Mouse (Mus musculus): ENCODE results near the gene Gm42791. TPM values are rescaled to one million over a fixed set of nuclear protein-coding genes. Genes with fewer than 3 reads are reported as not detected.
A peak's percentile ranks its signal among the peaks of the same experiment; 100 is the strongest.

Gene Gm42791
- polyA plus RNA-seq, 1 experiment from 2014 or later = 2.2 TPM

DNA sequence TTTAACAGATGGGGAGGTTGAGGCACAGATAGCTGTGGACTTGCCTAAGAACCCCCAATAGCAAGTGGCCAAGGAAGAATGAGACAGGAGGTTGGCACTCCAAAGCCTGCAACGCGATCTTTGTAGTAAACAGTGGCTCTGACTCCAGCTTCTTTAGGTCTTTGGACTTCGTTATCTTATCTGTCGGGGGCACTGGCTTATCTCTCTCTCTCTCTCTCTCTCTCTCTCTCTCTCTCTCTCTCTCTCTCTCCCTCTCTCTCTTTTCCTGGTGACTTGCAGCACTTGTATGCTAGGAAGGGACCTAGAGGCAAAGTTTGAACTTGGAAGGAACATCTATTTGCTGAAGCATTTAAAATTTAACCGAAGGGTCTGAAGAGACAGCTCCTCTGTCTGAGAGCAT is 33.4 kb upstream of the Gm42791 start:
- no peak overlapping the region for H3K9ac ChIP-seq (ENCODE audit: low read length)
- H3K9me3 ChIP-seq (replicated peaks; ENCODE audit: control insufficient read depth, low read length) = no peaks in the 10 kb centered on the region
- H3K27me3 ChIP-seq (ENCODE audit: control insufficient read depth, insufficient read depth, low read length) = no peaks in the 10 kb centered on the region
- no peak overlapping the region for H3K27ac ChIP-seq (ENCODE audit: low read length)
- H3K4me3 ChIP-seq (replicated peaks; ENCODE audit: low read length) = no peak overlapping the region
- whole genome bisulfite sequencing = 49% methylated on average over 5 of the region's 5 CpGs
- no peak for ATAC-seq (ENCODE audit: insufficient read depth, low FRiP score)
- H3K36me3 ChIP-seq (ENCODE audit: control insufficient read depth, insufficient read depth, low read length) = no peaks in the 10 kb centered on the region
- H3K4me1 ChIP-seq (ENCODE audit: control insufficient read depth, insufficient read depth, low read length) = peaks cover 7% of the 10 kb centered on the region
- no peak overlapping the region for H3K4me2 ChIP-seq (ENCODE audit: low read depth, low read length)

DNA sequence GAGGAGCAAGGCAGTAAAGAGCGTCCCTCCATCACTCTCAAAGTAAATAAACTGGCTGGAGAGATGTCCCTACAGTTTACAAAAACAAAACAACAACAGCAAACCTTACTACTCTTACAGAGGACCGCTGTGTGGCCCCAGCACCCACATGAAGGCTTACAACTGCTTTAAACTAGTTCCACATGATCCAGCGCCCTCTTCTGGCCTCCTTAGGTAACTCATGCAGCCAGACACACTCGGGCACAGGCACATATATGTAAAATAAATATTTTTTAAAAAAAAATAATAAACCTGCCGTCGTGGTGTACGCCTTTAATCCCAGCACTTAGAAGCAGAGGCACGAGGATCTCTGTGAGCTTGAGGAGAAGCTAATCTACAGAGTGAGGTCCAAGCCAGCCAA is 32.4 kb upstream of the Gm42791 start:
- 73% methylated on average over 8 of the region's 8 CpGs for WGBS

DNA sequence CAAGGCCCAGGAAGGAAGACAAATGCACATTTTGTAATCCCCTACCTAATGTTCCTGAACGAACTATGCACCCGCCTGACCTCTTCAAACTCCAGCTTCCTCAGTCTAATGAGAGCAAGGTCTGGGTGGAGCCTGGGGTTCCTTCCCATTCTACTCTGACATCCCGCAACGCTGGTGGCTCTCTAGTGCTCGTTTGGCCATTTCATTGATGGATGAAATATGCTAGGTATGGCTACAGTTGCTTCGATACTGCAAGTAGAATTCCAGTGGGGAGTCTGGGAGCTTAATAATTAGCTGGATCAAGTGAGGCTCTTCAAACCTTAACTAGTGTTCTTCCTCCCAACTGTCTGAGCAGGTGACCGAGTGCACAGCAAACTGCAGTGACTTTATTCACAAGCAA is 26.2 kb upstream of the Gm42791 start:
- Histone ChIP-seq H3K9me3 (replicated peaks; ENCODE audit: control insufficient read depth, low read length) (no peaks in the 10 kb centered on the region), H3K27me3 (ENCODE audit: control insufficient read depth, insufficient read depth, low read length) (no peaks in the 10 kb centered on the region), H3K27ac (ENCODE audit: low read length) (no peak overlapping the region), H3K9ac (ENCODE audit: low read length) (no peak overlapping the region; the same call in 1 of the 2 replicates), H3K4me3 (replicated peaks; ENCODE audit: low read length) (no peak overlapping the region), H3K4me1 (ENCODE audit: control insufficient read depth, insufficient read depth, low read length) (peaks cover 5% of the 10 kb centered on the region), H3K36me3 (ENCODE audit: control insufficient read depth, insufficient read depth, low read length) (no peaks in the 10 kb centered on the region), H3K4me2 (ENCODE audit: low read depth, low read length) (peak overlapping the region; percentile 26; the same call in 1 of the 2 replicates)
- no peak for ATAC-seq (ENCODE audit: insufficient read depth, low FRiP score)
- 39% methylated on average over 7 of the region's 7 CpGs for WGBS

More for the DNA sequence above, 32.4 kb upstream of the Gm42791 start:
- H3K27ac ChIP-seq (ENCODE audit: low read length) = no peak overlapping the region
- no peak overlapping the region for H3K9ac ChIP-seq (ENCODE audit: low read length)
- ATAC-seq (ENCODE audit: insufficient read depth, low FRiP score) = no peak
- no peaks in the 10 kb centered on the region for H3K9me3 ChIP-seq (replicated peaks; ENCODE audit: control insufficient read depth, low read length)
- H3K4me3 ChIP-seq (replicated peaks; ENCODE audit: low read length) = no peak overlapping the region
- no peak overlapping the region for H3K4me2 ChIP-seq (ENCODE audit: low read depth, low read length)
- H3K36me3 ChIP-seq (ENCODE audit: control insufficient read depth, insufficient read depth, low read length) = no peaks in the 10 kb centered on the region
- peaks cover 7% of the 10 kb centered on the region for H3K4me1 ChIP-seq (ENCODE audit: control insufficient read depth, insufficient read depth, low read length)
- H3K27me3 ChIP-seq (ENCODE audit: control insufficient read depth, insufficient read depth, low read length) = no peaks in the 10 kb centered on the region

DNA sequence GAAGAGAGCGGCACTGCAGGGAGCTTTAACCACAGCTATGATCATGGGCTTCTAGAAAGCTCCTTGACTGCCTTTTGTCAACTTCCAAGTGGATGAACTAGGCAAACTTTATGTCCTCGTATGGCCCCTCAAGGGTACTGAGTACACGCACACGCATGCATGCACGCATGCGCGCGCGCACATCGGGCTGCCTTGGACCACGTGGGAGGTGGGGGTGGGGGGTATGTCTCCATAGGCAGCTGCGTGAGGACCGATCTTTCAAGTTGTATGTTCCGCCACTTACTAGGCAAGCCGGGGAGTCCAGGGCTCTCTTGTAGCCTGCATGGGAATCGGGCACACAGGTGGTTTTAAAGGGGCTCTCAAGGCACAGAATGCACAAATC is 25.7 kb upstream of the Gm42791 start:
- Histone ChIP-seq H3K36me3 (ENCODE audit: control insufficient read depth, insufficient read depth, low read length) (no peaks in the 10 kb centered on the region), H3K9me3 (replicated peaks; ENCODE audit: control insufficient read depth, low read length) (no peaks in the 10 kb centered on the region), H3K4me3 (replicated peaks; ENCODE audit: low read length) (no peak overlapping the region), H3K4me2 (ENCODE audit: low read depth, low read length) (peak overlapping the region; percentile 26), H3K27ac (ENCODE audit: low read length) (no peak overlapping the region), H3K4me1 (ENCODE audit: control insufficient read depth, insufficient read depth, low read length) (peaks cover 9% of the 10 kb centered on the region), H3K27me3 (ENCODE audit: control insufficient read depth, insufficient read depth, low read length) (no peaks in the 10 kb centered on the region), H3K9ac (ENCODE audit: low read length) (no peak overlapping the region)
- 67% methylated on average over 16 of the region's 16 CpGs for WGBS
- ATAC-seq (ENCODE audit: insufficient read depth, low FRiP score) = no peak

DNA sequence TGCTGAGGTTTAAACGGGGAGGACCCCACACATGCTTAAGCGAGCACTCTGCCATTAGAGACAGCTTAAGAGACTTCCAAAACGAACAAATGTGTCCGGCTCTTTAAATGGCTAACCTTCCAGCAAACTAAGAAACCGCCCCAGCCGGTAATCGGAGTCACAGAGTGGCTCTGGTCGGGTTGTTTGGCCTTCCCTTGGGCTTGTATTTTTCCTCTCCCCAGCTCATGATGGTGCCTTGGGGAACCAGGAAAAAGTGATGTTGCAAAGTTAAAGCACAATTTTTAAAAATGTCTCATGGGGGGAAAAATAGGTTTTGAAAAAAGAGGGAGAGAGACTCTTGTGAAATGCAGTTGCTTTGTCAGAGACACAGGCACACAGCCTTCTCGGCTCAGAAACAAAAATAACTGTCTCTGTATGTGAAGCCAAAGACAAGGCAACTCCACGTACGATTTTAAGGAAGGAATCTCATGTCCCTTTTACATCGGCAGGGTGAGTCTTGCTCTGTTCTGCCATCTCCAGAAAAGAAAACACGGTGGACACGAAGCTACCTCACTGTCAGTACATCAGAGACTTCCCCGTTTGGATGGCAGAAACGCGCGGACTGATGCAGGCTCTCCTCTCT is 25.2 kb upstream of the Gm42791 start:
- H3K27me3 ChIP-seq (ENCODE audit: control insufficient read depth, insufficient read depth, low read length) = no peaks in the 10 kb centered on the region
- H3K36me3 ChIP-seq (ENCODE audit: control insufficient read depth, insufficient read depth, low read length) = no peaks in the 10 kb centered on the region
- H3K4me2 ChIP-seq (ENCODE audit: low read depth, low read length) = peak overlapping the region; percentile 26
- H3K27ac ChIP-seq (ENCODE audit: low read length) = no peak overlapping the region
- no peak for ATAC-seq (ENCODE audit: insufficient read depth, low FRiP score)
- no peak overlapping the region for H3K4me3 ChIP-seq (replicated peaks; ENCODE audit: low read length)
- no peak overlapping the region for H3K9ac ChIP-seq (ENCODE audit: low read length)
- H3K9me3 ChIP-seq (replicated peaks; ENCODE audit: control insufficient read depth, low read length) = no peaks in the 10 kb centered on the region
- 39% methylated on average over 18 of the region's 18 CpGs for WGBS
- peaks cover 9% of the 10 kb centered on the region for H3K4me1 ChIP-seq (ENCODE audit: control insufficient read depth, insufficient read depth, low read length)

DNA sequence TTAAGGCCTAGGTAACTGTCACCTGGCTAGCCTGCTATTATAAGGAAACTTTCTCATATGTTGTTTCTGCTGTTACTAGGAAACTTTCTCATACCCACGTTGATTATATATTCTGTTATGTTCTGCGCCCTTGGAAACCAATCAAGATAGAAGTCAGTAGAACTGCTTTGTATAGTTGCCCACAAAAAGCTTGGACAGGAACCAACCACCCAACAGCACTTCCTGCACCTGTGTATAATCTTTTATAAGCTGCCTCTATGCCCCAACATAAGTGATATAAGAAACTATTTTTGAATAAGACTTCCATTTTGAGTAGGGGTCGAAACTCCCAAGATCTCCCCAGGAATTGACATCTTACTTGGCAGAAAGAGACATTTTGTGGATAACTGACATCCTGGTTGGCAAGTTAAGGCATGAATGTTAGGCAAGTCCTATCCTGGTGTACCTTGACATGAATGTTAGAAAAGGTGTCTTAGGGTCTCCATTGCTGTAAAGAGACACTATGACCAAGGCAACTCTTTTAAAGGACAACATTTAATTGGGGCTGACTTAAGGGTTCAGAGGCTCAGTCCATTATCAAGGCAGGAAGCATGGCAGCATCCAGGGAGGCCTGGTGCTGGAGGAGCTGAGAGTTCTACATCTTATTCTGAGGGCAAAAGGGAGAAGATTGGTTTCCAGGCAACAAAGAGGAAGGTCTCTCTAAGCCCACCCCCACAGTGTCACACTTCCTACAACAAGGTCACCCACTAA is 22.9 kb upstream of the Gm42791 start:
- H3K4me3 ChIP-seq (replicated peaks; ENCODE audit: low read length) = no peak overlapping the region
- peaks cover 16% of the 10 kb centered on the region for H3K4me1 ChIP-seq (ENCODE audit: control insufficient read depth, insufficient read depth, low read length)
- no peak for ATAC-seq (ENCODE audit: insufficient read depth, low FRiP score)
- H3K9me3 ChIP-seq (replicated peaks; ENCODE audit: control insufficient read depth, low read length) = no peaks in the 10 kb centered on the region
- no peaks in the 10 kb centered on the region for H3K36me3 ChIP-seq (ENCODE audit: control insufficient read depth, insufficient read depth, low read length)
- H3K9ac ChIP-seq (ENCODE audit: low read length) = no peak overlapping the region
- no peak overlapping the region for H3K27ac ChIP-seq (ENCODE audit: low read length)
- no peaks in the 10 kb centered on the region for H3K27me3 ChIP-seq (ENCODE audit: control insufficient read depth, insufficient read depth, low read length)
- H3K4me2 ChIP-seq (ENCODE audit: low read depth, low read length) = no peak overlapping the region
- WGBS = 72% methylated on average over 3 of the region's 3 CpGs

DNA sequence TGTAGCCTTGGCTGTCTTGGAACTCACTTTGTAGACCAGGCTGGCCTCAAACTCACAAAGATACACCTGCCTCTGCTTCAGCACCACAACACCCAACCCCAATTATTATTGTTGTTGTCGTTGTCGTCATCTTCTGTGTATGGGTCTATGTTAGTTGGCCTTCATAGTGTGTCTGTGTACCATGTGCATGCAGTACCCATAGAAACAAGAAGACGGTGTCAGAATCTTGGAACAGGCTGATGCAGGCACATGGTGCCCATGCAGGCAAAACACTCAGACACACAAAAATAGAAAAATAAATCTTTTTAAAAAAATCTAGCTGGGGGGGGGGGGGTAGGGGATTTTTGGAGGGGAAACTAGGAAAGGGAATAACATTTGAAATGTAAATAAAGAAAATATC is 22.2 kb upstream of the Gm42791 start:
- 91% methylated on average over 3 of the region's 3 CpGs for WGBS
- H3K9ac ChIP-seq (ENCODE audit: low read length) = no peak overlapping the region
- peaks cover 16% of the 10 kb centered on the region for H3K4me1 ChIP-seq (ENCODE audit: control insufficient read depth, insufficient read depth, low read length)

DNA sequence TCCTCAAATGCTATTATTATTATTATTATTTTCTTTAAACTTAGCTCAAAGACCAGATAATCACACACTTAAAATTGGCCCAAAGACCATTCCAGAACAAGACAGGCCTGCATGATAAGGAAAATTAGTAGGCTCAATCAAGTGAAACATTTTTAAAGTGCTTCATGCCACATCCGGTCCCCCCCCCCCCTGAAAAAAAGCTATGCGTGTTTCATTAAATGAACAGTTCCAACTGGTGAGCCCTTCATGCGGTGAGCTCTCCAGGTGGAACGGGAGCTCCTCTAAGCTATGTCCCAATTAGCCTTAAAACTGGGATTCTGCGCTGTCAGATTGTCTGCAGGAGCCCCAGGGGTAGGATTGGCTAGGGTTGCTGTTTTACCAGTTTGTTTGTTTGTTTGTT is 21.3 kb upstream of the Gm42791 start:
- Histone ChIP-seq H3K4me3 (replicated peaks; ENCODE audit: low read length) (no peak overlapping the region), H3K36me3 (ENCODE audit: control insufficient read depth, insufficient read depth, low read length) (no peaks in the 10 kb centered on the region), H3K4me1 (ENCODE audit: control insufficient read depth, insufficient read depth, low read length) (peaks cover 16% of the 10 kb centered on the region), H3K27me3 (ENCODE audit: control insufficient read depth, insufficient read depth, low read length) (no peaks in the 10 kb centered on the region), H3K27ac (ENCODE audit: low read length) (no peak overlapping the region), H3K9ac (ENCODE audit: low read length) (no peak overlapping the region), H3K9me3 (replicated peaks; ENCODE audit: control insufficient read depth, low read length) (peaks cover 6% of the 10 kb centered on the region; the same call in 1 of the 2 replicates), H3K4me2 (ENCODE audit: low read depth, low read length) (peak overlapping the region; percentile 59)
- ATAC-seq (ENCODE audit: insufficient read depth, low FRiP score) = no peak
- 63% methylated on average over 5 of the region's 5 CpGs for whole genome bisulfite sequencing

More for the DNA sequence above, 22.2 kb upstream of the Gm42791 start:
- Histone ChIP-seq H3K36me3 (ENCODE audit: control insufficient read depth, insufficient read depth, low read length) (no peaks in the 10 kb centered on the region), H3K4me3 (replicated peaks; ENCODE audit: low read length) (no peak overlapping the region), H3K4me2 (ENCODE audit: low read depth, low read length) (no peak overlapping the region), H3K9me3 (replicated peaks; ENCODE audit: control insufficient read depth, low read length) (peaks cover 6% of the 10 kb centered on the region; the same call in 1 of the 2 replicates), H3K27me3 (ENCODE audit: control insufficient read depth, insufficient read depth, low read length) (no peaks in the 10 kb centered on the region), H3K27ac (ENCODE audit: low read length) (no peak overlapping the region)
- no peak for ATAC-seq (ENCODE audit: insufficient read depth, low FRiP score)

DNA sequence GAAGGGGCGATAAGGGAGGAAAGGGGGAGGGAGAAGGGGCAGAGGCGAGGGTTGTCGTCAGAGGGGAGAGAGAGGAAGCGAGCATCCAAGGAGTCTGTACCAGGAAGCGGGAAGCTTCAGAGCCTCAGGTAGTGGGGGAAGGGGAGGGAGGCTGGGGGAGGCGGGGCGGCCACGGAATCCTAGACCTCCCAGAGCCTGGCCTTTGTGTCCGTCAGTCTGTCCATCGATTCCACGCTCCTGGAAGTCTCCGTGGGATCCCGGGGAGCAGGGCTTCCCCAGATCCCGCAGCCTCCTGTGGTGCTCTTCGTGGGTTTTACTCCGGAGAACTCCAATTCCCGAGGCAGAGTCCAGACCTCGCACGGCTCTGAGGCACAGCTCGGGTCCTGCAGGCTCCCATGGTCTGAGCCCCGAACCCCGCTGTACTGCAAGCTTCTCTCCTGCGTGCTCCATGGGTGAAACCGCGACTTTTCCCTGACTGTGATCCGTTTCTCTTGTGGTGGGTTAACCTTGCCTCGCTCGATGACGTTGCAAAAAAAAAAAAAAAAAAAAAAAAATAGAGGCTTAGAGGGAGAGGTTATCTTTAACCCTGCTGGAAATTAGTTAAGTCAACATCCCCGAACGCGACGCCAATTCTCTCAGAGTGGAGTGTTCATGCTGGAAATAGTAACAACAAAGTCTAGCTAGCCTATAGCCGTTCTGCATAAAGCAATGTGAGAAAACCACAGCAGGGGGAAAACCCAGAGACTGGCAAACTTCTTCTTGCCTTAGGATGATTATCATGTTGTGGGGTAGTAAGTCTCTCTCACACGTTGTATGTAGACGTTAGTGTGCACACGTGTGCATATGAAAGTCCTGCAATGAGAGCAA is 20.6 kb upstream of the Gm42791 start:
- WGBS = 2% methylated on average over 35 of the region's 37 CpGs
- Histone ChIP-seq H3K4me3 (replicated peaks; ENCODE audit: low read length) (peak overlapping the region; percentile 51), H3K9ac (ENCODE audit: low read length) (peak overlapping the region; percentile 71), H3K9me3 (replicated peaks; ENCODE audit: control insufficient read depth, low read length) (peaks cover 6% of the 10 kb centered on the region; the same call in 1 of the 2 replicates), H3K27ac (ENCODE audit: low read length) (peak overlapping the region; percentile 58), H3K4me2 (ENCODE audit: low read depth, low read length) (peak overlapping the region; percentile 59), H3K4me1 (ENCODE audit: control insufficient read depth, insufficient read depth, low read length) (peaks cover 16% of the 10 kb centered on the region), H3K36me3 (ENCODE audit: control insufficient read depth, insufficient read depth, low read length) (no peaks in the 10 kb centered on the region), H3K27me3 (ENCODE audit: control insufficient read depth, insufficient read depth, low read length) (no peaks in the 10 kb centered on the region)
- peak; percentile 76 for ATAC-seq (ENCODE audit: insufficient read depth, low FRiP score)

Data from stomach, embryonic 16.5 days (tissue).